Mouse (Mus musculus) forebrain, embryonic 13.5 days (tissue): ENCODE measurements around the gene Mcm3ap. TPM values are rescaled to one million over a fixed set of nuclear protein-coding genes. Genes with fewer than 3 reads are reported as not detected.

Experiments
- ATAC-seq: fragments of 200-750 bp; cut with Nextera tagmentation; 2 replicates; pipeline ENCODE4 v1.8.0; 2017
- H3K27ac ChIP-seq: fragments of 300-500 bp; sonication (generic); 2 replicates; pipeline ENCODE4 v1.5.1; 2015; ENCODE audit warnings: inconsistent platforms, mild to moderate bottlenecking, moderate library complexity
- H3K27me3 ChIP-seq: fragments of 300-500 bp; sonication (generic); 2 replicates; pipeline ENCODE4 v1.6.1; 2015; ENCODE audit warnings: mild to moderate bottlenecking, inconsistent platforms
- H3K36me3 ChIP-seq: fragments of 300-500 bp; sonication (generic); 2 replicates; pipeline ENCODE4 v1.6.1; 2015; ENCODE audit warnings: mild to moderate bottlenecking, inconsistent platforms; ENCODE audit not compliant: poor library complexity, severe bottlenecking
- H3K4me1 ChIP-seq: fragments of 300-500 bp; sonication (generic); 2 replicates; pipeline ENCODE4 v1.6.1; 2015; ENCODE audit warnings: inconsistent platforms
- H3K4me2 ChIP-seq: fragments of 300-500 bp; sonication (generic); 2 replicates; pipeline ENCODE4 v1.6.1; 2015; ENCODE audit warnings: inconsistent platforms, mild to moderate bottlenecking, moderate library complexity
- H3K4me3 ChIP-seq: fragments of 300-500 bp; sonication (generic); 2 replicates; pipeline ENCODE4 v1.5.1; 2015; ENCODE audit warnings: mild to moderate bottlenecking, inconsistent platforms
- H3K9ac ChIP-seq: fragments of 300-500 bp; sonication (generic); 2 replicates; pipeline ENCODE4 v1.6.1; 2015; ENCODE audit warnings: mild to moderate bottlenecking, inconsistent platforms
- H3K9me3 ChIP-seq: fragments of 300-500 bp; sonication (generic); replicated peaks from 2 replicates; pipeline ENCODE4 v1.6.1; 2016; ENCODE audit warnings: inconsistent platforms
- WGBS: fragments of 180-500 bp; shearing (Covaris S2); methylation state at CpG from one replicate; pipeline ENCODE4 v1.1.7; 2015; 5-methylcytosine and 5-hydroxymethylcytosine counted together
- polyA plus RNA-seq: library from polyadenylated mRNA; unstranded; fragments of >200 nt; fragmentation: Nextera tagmentation; extraction: Ambion mirVana; gene quantifications from 2 replicates; pipeline ENCODE4 v1.2.1, GENCODE M21; 2015

The Mcm3ap gene
- polyA plus RNA-seq, 1 experiment from 2014 or later: 68.0 TPM

GRCm38 (mm10) chr10:76504271-76504943 is 35.7 kb downstream of the Mcm3ap start:
- no peak overlapping the region for H3K4me2 ChIP-seq
- H3K4me3 ChIP-seq: no peak overlapping the region
- H3K9me3 ChIP-seq: no peaks in the 10 kb centered on the region
- peaks cover 95% of the 10 kb centered on the region for H3K36me3 ChIP-seq
- no peak overlapping the region for H3K27ac ChIP-seq
- no peak overlapping the region for H3K9ac ChIP-seq
- no peaks in the 10 kb centered on the region for H3K4me1 ChIP-seq
- no peaks in the 10 kb centered on the region for H3K27me3 ChIP-seq
- ATAC-seq: no peak
- WGBS: 90% methylated on average over 11 of the region's 11 CpGs

GRCm38 (mm10) chr10:76505865-76506264 is 37.1 kb downstream of the Mcm3ap start:
- Histone ChIP-seq H3K36me3 (peaks cover 97% of the 10 kb centered on the region), H3K27me3 (no peaks in the 10 kb centered on the region), H3K4me3 (no peak overlapping the region), H3K4me2 (no peak overlapping the region), H3K4me1 (no peaks in the 10 kb centered on the region), H3K9ac (no peak overlapping the region), H3K9me3 (no peaks in the 10 kb centered on the region), H3K27ac (no peak overlapping the region)
- ATAC-seq: no peak
- WGBS: 95% methylated on average over 7 of the region's 7 CpGs

GRCm38 (mm10) chr10:76512965-76513583 is 44.3 kb downstream of the Mcm3ap start:
- no peak overlapping the region for H3K27ac ChIP-seq
- no peaks in the 10 kb centered on the region for H3K4me1 ChIP-seq
- H3K4me3 ChIP-seq: no peak overlapping the region
- 38% methylated on average over 5 of the region's 5 CpGs for WGBS
- peak; percentile 67; the same call in 1 of the 2 replicates for ATAC-seq
- H3K36me3 ChIP-seq: peaks cover 92% of the 10 kb centered on the region
- no peak overlapping the region for H3K9ac ChIP-seq
- H3K9me3 ChIP-seq: no peaks in the 10 kb centered on the region
- no peak overlapping the region for H3K4me2 ChIP-seq
- no peaks in the 10 kb centered on the region for H3K27me3 ChIP-seq

GRCm38 (mm10) chr10:76530922-76531321 is 62.2 kb downstream of the Mcm3ap start:
- H3K9ac ChIP-seq: peak overlapping the region; percentile 66
- H3K27ac ChIP-seq: no peak overlapping the region
- H3K4me1 ChIP-seq: peaks cover 26% of the 10 kb centered on the region
- WGBS: 2% methylated on average over 11 of the region's 11 CpGs
- no peaks in the 10 kb centered on the region for H3K27me3 ChIP-seq
- peaks cover 27% of the 10 kb centered on the region for H3K36me3 ChIP-seq
- ATAC-seq: peak; percentile 62
- peak overlapping the region; percentile 82 for H3K4me2 ChIP-seq
- H3K9me3 ChIP-seq: no peaks in the 10 kb centered on the region
- H3K4me3 ChIP-seq: peak overlapping the region; percentile 68

- Histone ChIP-seq H3K4me1 (peaks cover 26% of the 10 kb centered on the region), H3K9ac (peak within 1 kb of the TSS; percentile 82), H3K4me3 (peak within 1 kb of the TSS; percentile 68), H3K36me3 (peaks cover 32% of the 10 kb centered on the region), H3K9me3 (no peaks in the 10 kb centered on the region), H3K27ac (peak within 1 kb of the TSS; percentile 61), H3K27me3 (no peaks in the 10 kb centered on the region), H3K4me2 (peak within 1 kb of the TSS; percentile 82)
- WGBS: 1% methylated on average over 37 of the region's 37 CpGs
- ATAC-seq: peak; percentile 99
Measured at GRCm38 (mm10) chr10:76531375-76531774, 62.6 kb downstream of the Mcm3ap start, which contains the start of gene Lss. Gene Lss, plus strand, starts transcription at chr10:76531588.

- Histone ChIP-seq H3K4me1 (peaks cover 26% of the 10 kb centered on the region), H3K27me3 (no peaks in the 10 kb centered on the region), H3K4me2 (peak overlapping the region; percentile 82), H3K36me3 (peaks cover 36% of the 10 kb centered on the region), H3K9ac (peak overlapping the region; percentile 82), H3K27ac (peak overlapping the region; percentile 61), H3K4me3 (peak overlapping the region; percentile 68), H3K9me3 (no peaks in the 10 kb centered on the region)
- WGBS: under 1% methylated on average over 14 of the region's 14 CpGs
- peak; percentile 48; the same call in 1 of the 2 replicates for ATAC-seq
Measured at GRCm38 (mm10) chr10:76531828-76532227, 63.1 kb downstream of the Mcm3ap start.

- ATAC-seq: no peak
- no peak overlapping the region for H3K27ac ChIP-seq
Measured at GRCm38 (mm10) chr10:76535526-76535925, 66.8 kb downstream of the Mcm3ap start.

GRCm38 (mm10) chr10:76537619-76538018 is 68.9 kb downstream of the Mcm3ap start:
- Histone ChIP-seq H3K36me3 (peaks cover 94% of the 10 kb centered on the region), H3K9ac (no peak overlapping the region), H3K4me1 (peaks cover 9% of the 10 kb centered on the region), H3K9me3 (no peaks in the 10 kb centered on the region), H3K27me3 (no peaks in the 10 kb centered on the region), H3K4me2 (no peak overlapping the region), H3K27ac (no peak overlapping the region), H3K4me3 (no peak overlapping the region)
- 78% methylated on average over 9 of the region's 9 CpGs for WGBS
- no peak for ATAC-seq

More at GRCm38 (mm10) chr10:76535526-76535925, 66.8 kb downstream of the Mcm3ap start:
- WGBS: 94% methylated on average over 7 of the region's 7 CpGs
- Histone ChIP-seq H3K4me1 (peaks cover 24% of the 10 kb centered on the region), H3K27me3 (no peaks in the 10 kb centered on the region), H3K4me2 (no peak overlapping the region), H3K36me3 (peaks cover 73% of the 10 kb centered on the region), H3K9ac (no peak overlapping the region), H3K9me3 (no peaks in the 10 kb centered on the region), H3K4me3 (no peak overlapping the region)

GRCm38 (mm10) chr10:76541336-76542085 is 72.8 kb downstream of the Mcm3ap start:
- Histone ChIP-seq H3K4me3 (no peak overlapping the region), H3K27me3 (no peaks in the 10 kb centered on the region), H3K36me3 (peaks cover 100% of the 10 kb centered on the region), H3K27ac (no peak overlapping the region), H3K4me2 (no peak overlapping the region), H3K4me1 (no peaks in the 10 kb centered on the region), H3K9me3 (no peaks in the 10 kb centered on the region), H3K9ac (no peak overlapping the region)
- ATAC-seq: no peak
- 95% methylated on average over 11 of the region's 11 CpGs for WGBS

- H3K9ac ChIP-seq: no peak overlapping the region
- H3K27me3 ChIP-seq: no peaks in the 10 kb centered on the region
- H3K4me1 ChIP-seq: no peaks in the 10 kb centered on the region
- H3K36me3 ChIP-seq: peaks cover 100% of the 10 kb centered on the region
- WGBS: 92% methylated on average over 10 of the region's 10 CpGs
- H3K4me3 ChIP-seq: no peak overlapping the region
- no peak overlapping the region for H3K27ac ChIP-seq
- H3K9me3 ChIP-seq: no peaks in the 10 kb centered on the region
- ATAC-seq: no peak
- no peak overlapping the region for H3K4me2 ChIP-seq
Measured at GRCm38 (mm10) chr10:76542636-76543375, 74.1 kb downstream of the Mcm3ap start.

- Histone ChIP-seq H3K4me2 (no peak overlapping the region), H3K4me1 (no peaks in the 10 kb centered on the region), H3K27me3 (no peaks in the 10 kb centered on the region), H3K27ac (no peak overlapping the region), H3K9ac (no peak overlapping the region), H3K4me3 (no peak overlapping the region), H3K36me3 (peaks cover 100% of the 10 kb centered on the region), H3K9me3 (no peaks in the 10 kb centered on the region)
- WGBS: 93% methylated on average over 8 of the region's 8 CpGs
- ATAC-seq: no peak
Measured at GRCm38 (mm10) chr10:76546566-76546965, 77.8 kb downstream of the Mcm3ap start.
